Mouse (Mus musculus) lung, postnatal 10 days (tissue): ENCODE results near the gene Nr1h4.
"Not testable (repeated sequence)": the region's sequence is repeated elsewhere in the genome, so short reads cannot be mapped to it uniquely, and the experiment has no call there.

Experiments
- DNase-seq: peaks from one replicate; pipeline ENCODE4 v3.0.0; 2021

Nr1h4 gene

GRCm38 (mm10) chr10:89532929-89533727 is at the start of gene Nr1h4:
TSS of gene Nr1h4 (minus strand) at chr10:89533585.
- DNase-seq = peak; percentile 74

- no peak for DNase-seq
Measured at GRCm38 (mm10) chr10:89578801-89579200, 45.4 kb upstream of the Nr1h4 start.

- DNase-seq = no peak
Measured at GRCm38 (mm10) chr10:89577666-89578065, 44.3 kb upstream of the Nr1h4 start.

- DNase-seq = no peak
Measured at GRCm38 (mm10) chr10:89573421-89573820, 40.0 kb upstream of the Nr1h4 start.

GRCm38 (mm10) chr10:89572946-89573345 is 39.6 kb upstream of the Nr1h4 start:
- no peak for DNase-seq

- DNase-seq = no peak
Measured at GRCm38 (mm10) chr10:89567391-89567790, 34.0 kb upstream of the Nr1h4 start.

GRCm38 (mm10) chr10:89565301-89566022 is 32.1 kb upstream of the Nr1h4 start:
- no peak for DNase-seq

- DNase-seq = no peak
Measured at GRCm38 (mm10) chr10:89562113-89562512, 28.7 kb upstream of the Nr1h4 start.

- DNase-seq = no peak
Measured at GRCm38 (mm10) chr10:89559351-89559750, 26.0 kb upstream of the Nr1h4 start.

GRCm38 (mm10) chr10:89554885-89555284 is 21.5 kb upstream of the Nr1h4 start:
- not testable (repeated sequence) for DNase-seq

GRCm38 (mm10) chr10:89553855-89554254 is 20.5 kb upstream of the Nr1h4 start:
- not testable (repeated sequence) for DNase-seq

- no peak for DNase-seq
Measured at GRCm38 (mm10) chr10:89553015-89553414, 19.6 kb upstream of the Nr1h4 start.

GRCm38 (mm10) chr10:89551657-89552056 is 18.3 kb upstream of the Nr1h4 start:
- no peak for DNase-seq

GRCm38 (mm10) chr10:89548028-89548427 is 14.6 kb upstream of the Nr1h4 start:
- no peak for DNase-seq

GRCm38 (mm10) chr10:89546989-89547388 is 13.6 kb upstream of the Nr1h4 start:
- no peak for DNase-seq

GRCm38 (mm10) chr10:89543867-89544266 is 10.5 kb upstream of the Nr1h4 start:
- no peak for DNase-seq

- DNase-seq = no peak
Measured at GRCm38 (mm10) chr10:89542321-89542720, 8.9 kb upstream of the Nr1h4 start.

GRCm38 (mm10) chr10:89532451-89532850 is 934 bp downstream of the Nr1h4 start:
- DNase-seq = no peak

GRCm38 (mm10) chr10:89531976-89532375 is 1.4 kb downstream of the Nr1h4 start:
- peak; percentile 13 for DNase-seq

GRCm38 (mm10) chr10:89531194-89531634 is 2.2 kb downstream of the Nr1h4 start:
- peak; percentile 59 for DNase-seq

- DNase-seq = peak; percentile 33
Measured at GRCm38 (mm10) chr10:89527054-89527453, 6.3 kb downstream of the Nr1h4 start.

GRCm38 (mm10) chr10:89525823-89526222 is 7.6 kb downstream of the Nr1h4 start:
- DNase-seq = no peak

GRCm38 (mm10) chr10:89522481-89522880 is 10.9 kb downstream of the Nr1h4 start:
- no peak for DNase-seq

- no peak for DNase-seq
Measured at GRCm38 (mm10) chr10:89521790-89522431, 11.5 kb downstream of the Nr1h4 start.
